ENCODE assay signal across 9 mouse cellular contexts in genomic region chrX:36195736-36196525, GRCm38 (mm10). TPM values are rescaled to one million over a fixed set of nuclear protein-coding genes. Genes with fewer than 3 reads are reported as not detected.
DNase-seq lines count a peak whose midpoint lies in the region; ATAC-seq and TF ChIP-seq lines count a peak whose summit lies in the region.
"Had no signal": no experiment of that assay in that cellular context is flagged by ENCODE, and none has a peak within 500 bp of the region (broad histone marks: within the 10 kb centered on the region; RNA-seq: fewer than 3 reads in every experiment).

Zcchc12 (plus strand) TSS chrX:36195904.

- TF ChIP-seq POLR2A in brain, embryonic 14.5 days (IDR thresholded peaks at IDR 0.05; ENCODE audit: borderline replicate concordance, extremely low read depth, insufficient read depth, insufficient read length, poor library complexity, severe bottlenecking), result peak; percentile 26; the same call in 1 of the 2 replicates

- TF ChIP-seq EP300 in lung, postnatal 0 days (IDR thresholded peaks at IDR 0.05), result no peak

- no peaks in the 10 kb centered on the region for H3K4me1 ChIP-seq in lung, postnatal 0 days (ENCODE audit: insufficient read depth, low read depth, low read length)

- no peak for TF ChIP-seq CTCF in brain, embryonic 14.5 days (IDR thresholded peaks at IDR 0.05; ENCODE audit: borderline replicate concordance, extremely low read depth, insufficient read depth, insufficient read length)
- TF ChIP-seq CTCF in lung, postnatal 0 days (IDR thresholded peaks at IDR 0.05), result no peak

- H3K27ac ChIP-seq in lung, postnatal 0 days (ENCODE audit: low read length), result no peak within 1 kb of the TSS

- H3K9me3 ChIP-seq in lung, postnatal 0 days (ENCODE audit: low read length), result no peaks in the 10 kb centered on the region

- H3K27me3 ChIP-seq in lung, postnatal 0 days (replicated peaks; ENCODE audit: insufficient read depth, low read length), result no peaks in the 10 kb centered on the region
- H3K27me3 ChIP-seq: CH12.LX had no signal

- H3K36me3 ChIP-seq in lung, postnatal 0 days (ENCODE audit: insufficient read depth, low read length), result no peaks in the 10 kb centered on the region

- DNase-seq in gastrocnemius, postnatal 25 days, result peak; percentile 6
- DNase-seq in gastrocnemius, adult 18-20 months (ENCODE audit: low spot score), result no peak
- DNase-seq in brain, embryonic 14.5 days (ENCODE audit: low read depth), result peak; percentile 86
- peak; percentile 43 to 52 for DNase-seq in kidney, postnatal 4 days
- DNase-seq in lung, postnatal 0 days (ENCODE audit: low spot score), result no peak
- DNase-seq in right cerebral cortex, postnatal 36 days (ENCODE audit: low spot score in 2 of 2), result peak; percentile 30 to 31
- no peak for DNase-seq in spleen, postnatal 4 days (ENCODE audit: low spot score in 2 of 2)

- 19% methylated on average over 25 of the region's 28 CpGs for WGBS in lung, postnatal 0 days

- H3K4me2 ChIP-seq in lung, postnatal 0 days (replicated peaks; ENCODE audit: low read depth, low read length), result peak within 1 kb of the TSS; percentile 35

- no peak within 1 kb of the TSS for H3K4me3 ChIP-seq in lung, postnatal 0 days (ENCODE audit: low read depth, low read length)

- peak; percentile 70 for ATAC-seq in frontal cortex, adult (ENCODE audit: low TSS enrichment)
- no peak for ATAC-seq in lung, postnatal 0 days

- no peak within 1 kb of the TSS for H3K9ac ChIP-seq in lung, postnatal 0 days (replicated peaks; ENCODE audit: low read depth)

RNA-seq across cellular contexts. Expression of gene Zcchc12, which starts in this region (rescaled TPM):
- not detected for total RNA-seq in gastrocnemius, postnatal 25 days (2021)
- total RNA-seq in gastrocnemius, adult 18-20 months (2021), result not detected
- 161 and 162 TPM in 2 replicates for polyA plus RNA-seq in brain, embryonic 14.5 days (2012; rRNA removed)
- polyA plus RNA-seq in lung, postnatal 0 days (2015; fragmentation: Nextera tagmentation; extraction: Ambion mirVana), result 1.2 and 1.3 TPM in 2 replicates
- total RNA-seq: CH12.LX had no signal

Comparison
In these comparisons a context has a peak if more than half of its experiments do, and no peak if none do; other contexts are left out.
1. RNA of gene Zcchc12 (polyA plus RNA-seq): 161 to 162 TPM in brain, embryonic 14.5 days; 1.2 to 1.3 TPM in lung, postnatal 0 days; every median in the first group is over 10 times any median in the second.
2. Peak in DNase-seq in gastrocnemius, postnatal 25 days; RNA of the gene not detected or under 1 TPM.
3. DNase-seq: peak in brain, embryonic 14.5 days (single experiment), kidney, postnatal 4 days (2 of 2) and right cerebral cortex, postnatal 36 days (2 of 2); none in gastrocnemius, adult 18-20 months (single experiment), lung, postnatal 0 days (single experiment) and spleen, postnatal 4 days (0 of 2).